Mouse (Mus musculus) v-Abl transformed pro-B cells (cell line): ENCODE results near the gene Eif4e1b.

ENCODE experiments used
- in situ Hi-C, 2 experiments: fragments of 400-800 bp; cut with MboI; formaldehyde crosslinking; loops; one replicate each; pipeline ENCODE4 v1.15.1; 2025; ENCODE audit not compliant: unreplicated experiment in 2 of 2

Gene Eif4e1b

DNA sequence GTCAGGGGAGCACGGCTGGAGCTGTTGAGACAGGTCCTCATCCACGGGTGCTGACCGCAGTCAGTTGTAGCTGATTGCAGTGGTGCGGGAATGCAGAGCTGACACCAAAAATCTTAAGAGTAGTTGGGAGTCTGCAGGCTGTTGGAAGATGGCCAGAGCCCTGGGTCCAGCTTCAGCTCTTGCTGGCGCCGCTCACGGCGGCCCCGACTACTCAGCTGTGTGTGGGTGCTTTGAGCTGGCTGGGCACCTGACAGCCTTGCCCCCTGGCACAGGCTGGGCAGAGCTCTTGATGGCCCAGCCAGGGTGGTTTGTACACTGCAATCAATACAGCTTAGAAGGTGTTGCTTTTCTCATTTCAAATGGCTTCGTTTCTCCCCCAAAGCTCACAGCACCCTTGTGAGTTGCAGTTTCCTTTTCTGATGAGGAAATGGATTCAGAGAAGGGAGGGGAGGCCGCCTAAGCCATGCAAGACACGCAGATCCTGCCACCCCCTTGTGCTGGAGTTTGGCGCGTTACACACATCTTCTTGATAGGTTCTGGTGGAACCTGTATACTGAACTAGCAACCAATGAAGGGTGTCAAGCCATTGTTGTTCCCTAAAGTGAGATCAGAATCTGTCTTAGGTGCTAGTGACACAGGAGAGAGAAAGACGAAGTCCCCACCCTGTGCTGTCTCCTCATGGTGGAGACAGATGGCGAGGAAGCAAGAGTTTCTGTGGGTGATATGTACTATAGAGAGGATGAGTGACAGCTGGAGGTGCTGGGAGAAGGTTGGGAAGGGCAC is 14.3 kb downstream of the Eif4e1b start:
- in situ Hi-C loops: loop anchor here (5.0 kb wide), 2 partner anchors 279 to 379 kb away; no protein-coding TSS in a partner anchor

DNA sequence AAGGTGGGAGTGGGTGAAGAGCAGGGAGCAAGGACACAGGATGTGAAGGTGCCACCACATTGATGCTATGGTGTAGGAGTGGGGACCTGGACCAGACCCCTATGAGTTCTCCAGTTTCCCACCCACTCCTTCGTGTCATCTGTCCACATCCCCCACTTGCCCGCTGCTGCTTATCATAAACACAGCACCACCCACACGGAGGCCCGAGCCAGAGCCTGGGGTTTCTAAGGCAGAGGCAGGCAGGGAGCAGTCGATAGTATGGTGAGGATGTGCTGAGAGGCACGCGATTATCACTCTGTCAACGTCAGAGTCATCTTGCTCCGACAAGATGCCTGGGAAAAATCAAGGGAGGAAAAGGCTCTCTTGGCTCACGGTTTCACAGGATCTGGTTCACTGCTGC is 14.9 kb downstream of the Eif4e1b start:
- in situ Hi-C loops: loop anchor here (5.0 kb wide), 2 partner anchors 279 to 379 kb away; no protein-coding TSS in a partner anchor

DNA sequence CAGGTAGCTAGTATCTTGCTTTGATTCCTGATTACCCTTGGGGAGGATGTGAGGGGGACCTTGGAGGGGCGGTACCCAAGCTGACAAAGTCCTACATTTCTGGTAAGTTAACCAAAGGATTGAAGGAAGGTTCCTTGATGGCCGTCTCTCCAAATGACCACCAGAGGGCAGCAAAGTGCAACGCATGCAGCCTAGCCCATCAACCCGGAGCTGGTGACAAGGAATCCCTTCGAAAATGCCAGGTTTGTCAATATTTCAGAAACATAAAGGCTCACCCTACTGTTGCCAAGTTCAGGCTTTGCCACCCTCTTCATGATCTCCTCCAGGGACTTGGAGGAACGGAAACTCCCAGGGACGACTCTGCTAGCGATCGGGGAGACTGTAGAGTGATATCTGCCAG is 15.9 kb downstream of the Eif4e1b start:
- in situ Hi-C loops: loop anchor here (5.0 kb wide), 3 partner anchors 273 to 378 kb away; no protein-coding TSS in a partner anchor

- in situ Hi-C loops: loop anchor here in 1 of 2 experiments (5.0 kb wide), 1 partner anchor 272 kb away; no protein-coding TSS in a partner anchor
Measured at GRCm38 (mm10) chr13:54800206-54800605, 16.4 kb downstream of the Eif4e1b start.

GRCm38 (mm10) chr13:54803010-54803409 is 19.2 kb downstream of the Eif4e1b start:
- in situ Hi-C loops: loop anchor here in 1 of 2 experiments (5.0 kb wide), 1 partner anchor 269 kb away; no protein-coding TSS in a partner anchor

DNA sequence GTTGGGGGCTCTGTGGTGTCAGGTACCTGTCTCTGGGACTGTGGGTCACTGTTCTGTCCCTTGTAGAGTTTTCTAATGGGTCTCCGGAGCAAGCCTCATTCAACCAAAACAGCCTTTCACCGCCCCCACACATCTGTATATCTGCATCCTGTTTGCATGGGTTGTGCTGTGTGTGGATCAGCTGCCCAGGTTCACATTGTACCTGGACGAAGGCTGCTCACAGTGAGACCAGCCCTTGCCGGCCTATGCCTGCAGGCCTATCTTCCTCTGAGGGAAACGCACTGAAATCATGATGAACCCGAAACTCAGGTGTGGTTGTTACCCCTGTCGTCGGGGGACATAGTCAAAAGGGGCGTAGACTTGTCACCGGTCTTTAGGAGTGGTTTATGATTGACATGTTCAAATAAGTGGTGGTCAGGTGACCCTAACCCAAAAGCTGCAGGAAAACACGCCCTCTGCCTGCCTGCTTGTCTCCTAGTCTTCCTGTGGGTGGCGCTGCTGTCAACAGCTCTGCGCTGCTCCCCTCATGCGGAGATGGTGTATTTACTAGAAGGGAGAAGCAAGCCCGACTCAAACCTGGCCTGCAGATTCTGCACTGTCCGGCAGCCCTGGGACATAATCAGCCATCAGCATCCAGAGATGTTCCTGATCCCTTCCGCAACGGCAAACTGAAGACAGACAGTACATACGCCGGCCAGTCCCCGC is 21.5 kb downstream of the Eif4e1b start:
- in situ Hi-C loops: no loop called here

GRCm38 (mm10) chr13:54806434-54806976 is 22.7 kb downstream of the Eif4e1b start:
- in situ Hi-C loops: no loop called here

DNA sequence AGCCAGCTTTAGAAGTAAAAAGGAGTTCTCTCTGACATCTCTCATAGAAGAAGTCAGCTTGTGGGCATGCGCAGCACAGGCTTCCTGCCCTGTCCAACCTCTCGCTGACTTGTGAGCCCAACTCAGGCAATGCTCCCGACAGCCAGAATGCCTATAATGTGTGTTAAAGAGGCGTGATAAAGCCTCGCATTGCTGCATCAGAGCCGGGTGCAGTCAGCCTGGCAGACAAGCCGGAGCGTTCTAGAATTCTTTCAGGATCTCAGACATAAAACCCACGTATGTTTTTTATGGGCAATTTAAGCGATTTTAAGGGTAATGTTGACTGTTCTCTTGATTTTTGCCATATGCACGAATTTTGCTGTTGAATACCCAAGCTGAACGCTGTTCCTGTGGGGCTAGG is 24.3 kb downstream of the Eif4e1b start:
- in situ Hi-C loops: no loop called here

- in situ Hi-C loops: no loop called here
Measured at GRCm38 (mm10) chr13:54811476-54811875, 27.7 kb downstream of the Eif4e1b start.

- in situ Hi-C loops: no loop called here
Measured at GRCm38 (mm10) chr13:54813381-54813780, 29.6 kb downstream of the Eif4e1b start.

- in situ Hi-C loops: no loop called here
Measured at GRCm38 (mm10) chr13:54818399-54819254, 34.8 kb downstream of the Eif4e1b start.

GRCm38 (mm10) chr13:54821106-54821505 is 37.3 kb downstream of the Eif4e1b start:
- in situ Hi-C loops: no loop called here

GRCm38 (mm10) chr13:54821931-54822330 is 38.1 kb downstream of the Eif4e1b start:
- in situ Hi-C loops: no loop called here

DNA sequence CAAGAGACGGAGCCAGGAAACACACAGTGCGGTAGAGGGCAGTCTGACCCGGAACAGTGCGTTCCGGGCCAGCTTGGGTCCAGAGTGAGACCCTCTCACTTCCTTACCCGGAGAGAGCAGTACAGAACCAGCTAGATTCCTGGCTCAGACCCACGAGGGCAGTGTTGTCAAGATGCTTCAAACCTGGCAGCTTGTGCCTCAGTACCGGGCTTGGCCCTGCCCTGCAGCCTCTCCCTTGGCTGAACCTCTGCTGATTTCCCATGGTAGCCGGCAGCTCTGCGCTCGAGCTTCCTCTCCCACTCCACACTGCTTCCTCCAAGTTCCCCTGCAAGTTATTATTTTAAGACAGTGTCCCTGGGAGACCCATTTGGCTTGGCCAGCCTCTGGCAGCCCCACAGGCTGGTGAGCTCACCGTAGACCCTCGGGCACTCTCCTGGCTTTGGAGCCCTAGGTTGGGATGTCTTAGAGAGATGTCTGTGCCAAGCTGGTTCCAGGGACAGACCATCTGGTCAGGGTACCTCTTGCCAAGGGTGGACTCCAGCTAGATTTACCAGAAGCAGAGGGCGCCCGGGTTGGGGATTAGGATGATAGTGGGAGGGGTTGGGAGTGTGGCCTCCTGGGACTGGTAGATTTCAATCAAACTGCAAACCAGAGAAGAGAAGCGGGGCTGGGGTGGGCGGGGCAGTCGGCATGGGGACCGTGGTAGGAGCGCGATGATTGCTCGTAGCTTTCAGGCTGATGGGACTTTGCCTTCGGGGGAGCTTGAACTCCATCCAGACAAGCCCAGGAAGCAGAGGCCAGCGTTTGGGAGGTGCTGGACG is 40.5 kb downstream of the Eif4e1b start:
- in situ Hi-C loops: no loop called here

DNA sequence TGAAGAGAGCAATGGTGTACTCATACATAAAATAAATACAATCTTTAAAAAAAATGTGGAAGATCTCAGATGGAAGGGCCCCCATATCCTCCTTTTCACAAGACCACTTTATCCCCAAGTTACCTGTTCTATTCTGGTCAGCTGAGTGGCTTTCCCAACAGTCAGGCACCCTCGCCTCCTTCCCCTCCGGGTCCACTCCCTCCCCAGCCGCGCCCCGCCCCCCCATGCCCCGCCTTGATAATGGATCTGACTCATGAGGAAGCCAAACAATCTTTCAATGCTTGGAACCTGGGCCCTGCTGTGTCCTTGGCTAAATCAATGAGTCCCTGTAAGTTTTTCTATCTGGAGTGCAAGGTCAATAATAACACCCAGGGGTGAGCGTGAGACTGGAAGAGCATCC is 44.2 kb downstream of the Eif4e1b start:
- in situ Hi-C loops: no loop called here

DNA sequence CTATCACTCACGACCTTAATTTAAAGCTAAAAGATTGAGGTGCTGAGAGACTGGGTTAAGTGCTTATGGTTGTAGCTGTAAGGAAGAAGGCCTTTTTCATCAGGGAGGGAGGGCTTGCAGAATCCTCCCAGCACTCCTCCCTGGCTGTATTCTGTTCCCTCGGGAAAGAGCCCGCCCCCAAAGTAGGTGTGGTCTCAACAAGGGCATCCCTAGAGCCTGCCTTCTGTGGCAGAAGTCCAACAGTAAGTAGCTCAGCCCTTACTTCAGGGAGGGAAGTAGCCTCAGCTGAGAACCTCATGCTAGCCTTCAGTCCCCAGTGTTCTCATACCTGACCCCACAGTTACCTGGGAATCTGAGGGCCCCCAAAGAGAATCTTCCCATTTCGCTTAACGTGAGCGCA is 44.7 kb downstream of the Eif4e1b start:
- in situ Hi-C loops: no loop called here

- in situ Hi-C loops: no loop called here
Measured at GRCm38 (mm10) chr13:54829450-54829849, 45.7 kb downstream of the Eif4e1b start.

DNA sequence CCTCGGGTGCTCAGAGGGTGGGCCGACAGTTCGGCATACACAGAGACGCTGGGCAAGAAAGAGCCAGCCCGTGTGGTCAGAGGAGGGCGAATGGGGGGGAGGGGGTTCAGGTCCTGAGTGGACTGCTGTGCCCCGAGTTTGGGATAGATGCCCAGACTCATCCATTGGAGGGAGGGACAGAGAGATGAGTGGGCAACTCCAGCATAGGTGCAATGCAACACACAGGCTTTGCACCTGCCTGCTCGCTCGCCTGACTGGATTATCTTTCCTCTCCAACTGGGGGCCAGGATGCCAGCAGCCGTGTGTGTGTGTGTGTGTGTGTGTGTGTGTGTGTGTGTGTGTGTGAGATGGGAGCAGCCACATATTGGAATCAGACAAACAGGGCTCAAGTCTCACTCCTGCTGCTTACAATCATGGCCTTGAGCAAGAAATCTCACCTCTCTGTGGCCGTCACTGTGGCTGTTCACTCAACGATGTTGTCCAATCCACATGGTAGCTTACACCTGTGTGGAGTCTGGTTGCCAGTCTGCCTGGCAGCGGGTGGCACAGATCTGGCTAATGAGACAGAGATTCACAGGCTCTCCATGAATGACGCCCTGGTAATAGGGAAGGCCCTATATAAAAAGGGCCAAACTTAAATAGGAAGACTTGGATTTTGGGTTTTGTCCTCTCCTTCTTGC is 52.7 kb downstream of the Eif4e1b start:
- in situ Hi-C loops: no loop called here

- in situ Hi-C loops: no loop called here
Measured at GRCm38 (mm10) chr13:54837061-54837460, 53.3 kb downstream of the Eif4e1b start.
